Mouse (Mus musculus) spleen, postnatal 4 days (tissue): ENCODE results near the gene Spaca6.
"Not testable (repeated sequence)": the region's sequence is repeated elsewhere in the genome, so short reads cannot be mapped to it uniquely, and the experiment has no call there.

ENCODE experiments used
- DNase-seq, 2 experiments: peaks; one replicate each; pipeline ENCODE4 v3.0.0; 2022; ENCODE audit warnings: low spot score in 2 of 2

The Spaca6 gene

DNA sequence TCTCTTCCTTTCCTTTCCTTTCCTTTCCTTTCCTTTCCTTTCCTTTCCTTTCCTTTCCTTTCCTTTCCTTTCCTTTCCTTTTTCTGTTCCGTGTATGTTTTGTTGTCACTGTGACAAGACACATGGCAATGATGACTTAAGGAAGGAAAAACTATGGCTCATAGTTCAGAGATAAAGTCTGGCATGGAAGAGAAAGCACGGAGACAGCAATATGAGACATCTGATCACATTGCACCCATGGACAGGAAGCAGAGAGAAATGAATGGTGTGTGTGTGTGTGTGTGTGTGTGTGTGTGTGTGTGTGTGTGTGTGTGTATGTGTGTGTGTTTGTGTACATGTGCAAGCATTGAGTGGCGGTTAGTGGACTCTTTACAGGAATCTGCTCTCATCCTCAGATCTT, 17.6 kb downstream of the Spaca6 start:
- DNase-seq, result not testable (repeated sequence)

DNA sequence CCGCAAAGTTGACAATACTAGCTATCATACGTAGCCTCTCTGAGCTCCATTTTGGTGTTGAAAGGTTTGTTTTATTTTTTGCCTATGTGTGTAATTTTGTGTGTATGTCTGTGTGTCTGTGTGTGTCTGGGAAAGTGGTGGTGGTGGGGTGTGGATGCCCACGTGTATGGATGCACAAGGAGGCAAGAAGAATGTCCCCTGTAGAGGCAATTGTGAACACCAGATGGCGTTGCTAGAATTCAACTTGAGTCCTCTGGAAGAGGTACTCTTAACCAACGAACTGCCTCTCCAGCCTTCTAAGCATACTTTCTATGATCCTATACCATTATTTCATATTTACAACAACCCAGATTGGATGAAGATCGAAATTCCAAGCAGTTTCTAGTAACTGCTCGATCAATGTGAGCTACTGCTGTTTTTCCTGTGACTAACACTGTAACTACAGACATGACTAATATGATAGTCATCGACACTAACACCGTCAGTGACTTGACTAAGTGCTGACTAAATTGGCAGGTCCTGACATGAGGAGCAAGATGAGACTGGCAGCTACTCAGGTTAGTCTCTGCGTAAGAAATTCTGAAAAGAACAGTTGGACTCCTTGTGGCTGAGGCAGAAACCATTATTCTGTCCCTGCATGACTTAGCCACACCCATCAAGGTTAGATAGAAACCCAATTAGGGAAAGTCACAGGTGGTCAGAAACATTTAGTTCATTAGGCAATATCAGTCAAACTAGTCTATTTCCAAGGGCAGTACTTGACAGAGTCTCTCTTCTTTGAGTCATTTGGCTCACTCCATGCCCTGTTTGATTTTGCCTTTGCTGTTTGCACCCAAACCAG, 18.4 kb downstream of the Spaca6 start:
- no peak for DNase-seq

DNA sequence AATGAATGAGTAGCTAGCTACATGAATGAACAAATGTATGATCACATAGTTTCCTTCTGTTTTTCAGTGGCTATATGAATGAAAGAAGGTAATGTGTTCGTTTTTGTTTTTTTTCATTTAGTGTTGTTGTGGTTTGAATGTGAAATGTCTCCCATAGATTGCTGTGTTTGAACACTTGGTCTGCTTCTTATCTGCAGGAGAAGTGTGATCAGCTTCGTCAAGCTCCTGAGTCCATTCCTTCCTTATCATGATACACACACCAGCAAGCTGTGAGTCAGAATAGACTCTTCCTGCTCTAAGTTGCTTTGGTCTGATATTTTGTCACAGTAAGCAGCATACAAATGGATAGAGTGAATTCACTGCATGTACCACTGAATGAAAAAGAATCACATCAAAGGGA, 22.0 kb downstream of the Spaca6 start:
- no peak for DNase-seq

DNA sequence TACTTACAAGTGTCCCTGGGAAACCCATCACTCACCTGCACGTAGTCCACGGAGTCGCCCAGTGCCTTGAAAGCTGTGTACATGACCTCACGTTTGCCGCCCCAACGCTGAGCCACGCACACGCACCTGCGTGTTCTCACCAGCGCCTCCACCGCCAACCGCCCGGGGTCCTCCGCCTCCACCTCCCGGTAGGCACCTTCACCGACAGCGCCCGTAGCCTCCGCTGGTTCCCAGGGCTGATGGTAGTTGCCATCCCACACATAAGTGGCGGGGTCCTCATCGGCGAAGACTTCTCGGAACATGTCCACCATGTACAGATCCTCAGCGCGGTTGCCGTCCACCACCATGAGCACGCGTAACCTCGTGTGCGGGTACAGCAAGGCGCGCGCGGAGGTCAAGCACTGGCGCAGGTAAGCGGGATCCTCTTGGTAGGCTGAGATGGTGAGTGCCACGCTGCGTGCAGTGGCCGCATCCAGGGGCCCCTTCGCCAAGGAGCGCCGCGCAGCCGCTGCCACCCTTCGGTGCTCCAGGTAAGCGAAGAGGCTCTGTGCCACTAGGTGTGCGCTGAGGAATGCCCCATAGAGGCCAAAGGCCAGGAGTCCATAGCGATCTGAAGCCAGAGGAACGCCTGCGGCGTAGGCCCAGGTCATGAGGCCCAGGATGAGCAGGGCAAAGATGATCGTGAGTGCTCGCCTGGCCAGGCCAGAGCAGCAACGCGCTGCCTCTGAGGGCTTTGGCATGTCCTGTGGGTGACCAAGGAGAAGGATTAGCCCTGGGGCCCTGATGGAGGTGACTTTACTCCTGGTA, 23.2 kb downstream of the Spaca6 start:
- no peak for DNase-seq

DNA sequence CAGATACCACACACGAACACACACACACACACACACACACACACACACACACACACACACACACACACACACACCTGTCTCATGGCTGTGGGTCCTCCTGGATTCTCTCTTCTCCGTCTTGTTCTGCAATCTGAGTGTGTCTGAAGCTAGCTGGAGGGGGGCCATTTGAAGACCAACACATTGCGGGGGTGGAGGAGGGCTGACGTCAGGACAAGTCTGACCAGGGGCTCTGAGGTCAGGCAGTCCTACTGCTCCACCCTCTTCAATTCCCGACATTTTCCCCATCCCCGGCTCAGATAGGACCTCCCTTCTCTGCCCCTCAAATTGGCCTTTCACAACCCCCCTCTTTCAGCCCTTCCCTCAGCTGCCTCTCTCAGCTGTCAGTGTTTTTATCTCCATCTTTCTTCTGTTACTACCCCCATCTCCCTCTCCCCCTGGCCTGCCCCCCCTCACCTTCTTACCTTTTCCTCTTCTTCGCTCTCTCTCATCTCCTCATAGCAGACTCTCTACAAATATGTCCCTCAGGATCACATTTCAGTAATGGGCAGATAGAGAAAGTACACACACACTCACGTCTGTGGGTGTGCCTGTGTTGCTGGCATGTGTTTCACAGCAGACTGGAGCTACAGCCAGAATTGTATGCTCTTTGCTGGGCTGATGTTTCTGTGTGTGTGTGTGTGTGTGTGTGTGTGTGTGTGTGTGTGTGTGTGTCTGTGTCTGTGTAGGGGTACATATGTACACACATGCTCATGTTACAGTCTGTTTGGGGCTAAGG, 28.3 kb downstream of the Spaca6 start, which contains the start of gene Has1:
TSS of gene Has1 (minus strand) at position 142 of the 775 bp plus-strand sequence.
- no peak for DNase-seq

DNA sequence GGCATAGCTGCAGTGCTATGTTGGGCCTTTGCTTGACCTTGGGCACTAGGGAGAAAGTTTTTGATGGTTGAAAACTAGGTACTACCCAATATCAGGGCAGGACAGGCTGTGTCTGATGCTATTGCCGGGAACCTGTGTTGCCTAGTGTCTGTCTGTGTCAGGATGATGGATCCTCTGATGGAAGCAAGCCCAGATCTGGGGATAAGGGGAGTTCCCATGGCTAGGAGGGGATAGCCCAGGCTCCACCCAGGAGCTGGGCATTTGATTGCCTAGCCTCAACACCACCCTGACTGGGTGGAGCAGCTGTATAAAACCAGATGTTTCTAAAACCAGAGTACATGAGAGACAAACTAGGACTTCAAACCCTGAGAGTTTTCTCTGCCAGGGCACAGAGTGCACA, 29.7 kb downstream of the Spaca6 start:
- DNase-seq, result no peak

DNA sequence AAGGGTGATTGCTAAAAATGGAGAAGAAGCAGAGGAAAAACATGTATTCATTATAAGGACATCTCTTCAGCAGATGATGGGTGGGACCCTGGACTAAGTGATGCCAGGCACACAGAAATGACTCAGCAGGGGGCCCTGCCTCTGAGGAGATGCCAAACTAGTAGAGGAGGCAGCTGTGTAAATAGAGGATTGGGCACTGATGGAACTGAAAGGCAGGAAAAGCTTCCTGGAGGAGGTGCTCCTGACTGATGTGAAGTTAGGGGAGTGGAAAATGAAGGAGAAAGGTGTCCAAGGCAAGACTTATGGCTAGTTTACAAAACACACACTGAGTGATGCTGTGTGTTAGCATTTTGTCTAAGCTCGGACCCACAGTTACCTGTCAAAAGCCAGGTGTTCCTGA, 30.5 kb downstream of the Spaca6 start:
- DNase-seq, result no peak

DNA sequence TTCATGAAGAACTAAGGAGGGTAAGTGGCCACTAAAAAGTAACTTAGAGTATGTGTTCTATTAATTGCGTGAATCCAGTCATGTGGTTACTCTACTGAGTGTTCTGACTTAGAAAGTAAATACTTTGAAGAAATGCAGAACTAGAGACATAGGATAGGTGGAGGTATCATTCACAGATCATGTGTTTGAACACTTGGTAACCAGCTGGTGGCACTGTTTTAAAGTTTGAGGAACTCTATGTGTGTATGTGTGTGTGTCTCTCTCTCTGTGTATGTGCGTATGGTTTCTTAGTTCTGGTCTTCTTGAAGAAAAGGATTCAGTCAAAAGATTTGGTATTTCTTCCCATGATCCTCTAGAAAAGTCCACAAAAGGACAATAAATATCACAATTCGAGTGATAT, 33.2 kb downstream of the Spaca6 start:
- no peak for DNase-seq

DNA sequence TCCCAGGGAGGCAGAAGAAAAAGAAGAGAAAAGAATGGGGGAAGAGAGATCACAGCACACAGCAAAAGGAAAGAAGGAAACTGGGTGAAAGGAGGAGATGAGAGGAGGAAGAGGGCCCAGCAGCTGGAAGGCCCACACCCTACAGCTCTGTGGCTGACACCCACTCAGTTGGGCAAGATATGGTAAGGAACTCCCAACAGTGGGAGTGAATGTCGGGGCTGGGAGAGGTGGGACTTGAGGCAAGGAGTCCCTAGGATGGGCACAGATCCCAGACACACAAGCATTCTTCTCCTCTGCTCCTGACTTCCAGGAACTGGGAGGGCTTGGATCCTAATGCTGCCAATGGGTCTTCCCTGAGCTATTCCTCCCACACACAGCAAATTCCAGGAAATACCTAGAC, 35.4 kb downstream of the Spaca6 start:
- DNase-seq, result no peak

DNA sequence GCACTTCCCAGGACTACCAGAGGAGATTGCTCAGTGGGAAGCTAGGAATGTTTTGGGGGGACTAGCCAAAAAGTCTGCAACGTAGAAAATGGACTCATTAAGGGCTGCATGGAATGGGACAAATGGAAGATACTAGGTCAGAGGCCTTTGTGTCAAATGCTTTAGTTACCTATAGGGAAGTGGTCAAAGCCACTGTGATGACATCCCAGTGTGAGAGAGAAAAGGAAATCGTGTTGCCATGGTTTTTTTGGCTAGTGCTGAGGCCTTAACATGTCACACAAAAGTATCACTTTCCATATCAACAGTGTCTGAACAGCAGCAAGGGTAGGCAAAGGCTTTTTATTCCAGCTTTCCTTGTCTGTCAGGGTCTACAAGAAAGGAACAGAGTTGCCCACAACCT, 38.2 kb downstream of the Spaca6 start:
- DNase-seq, result peak in 1 of 2 experiments; percentile 44

DNA sequence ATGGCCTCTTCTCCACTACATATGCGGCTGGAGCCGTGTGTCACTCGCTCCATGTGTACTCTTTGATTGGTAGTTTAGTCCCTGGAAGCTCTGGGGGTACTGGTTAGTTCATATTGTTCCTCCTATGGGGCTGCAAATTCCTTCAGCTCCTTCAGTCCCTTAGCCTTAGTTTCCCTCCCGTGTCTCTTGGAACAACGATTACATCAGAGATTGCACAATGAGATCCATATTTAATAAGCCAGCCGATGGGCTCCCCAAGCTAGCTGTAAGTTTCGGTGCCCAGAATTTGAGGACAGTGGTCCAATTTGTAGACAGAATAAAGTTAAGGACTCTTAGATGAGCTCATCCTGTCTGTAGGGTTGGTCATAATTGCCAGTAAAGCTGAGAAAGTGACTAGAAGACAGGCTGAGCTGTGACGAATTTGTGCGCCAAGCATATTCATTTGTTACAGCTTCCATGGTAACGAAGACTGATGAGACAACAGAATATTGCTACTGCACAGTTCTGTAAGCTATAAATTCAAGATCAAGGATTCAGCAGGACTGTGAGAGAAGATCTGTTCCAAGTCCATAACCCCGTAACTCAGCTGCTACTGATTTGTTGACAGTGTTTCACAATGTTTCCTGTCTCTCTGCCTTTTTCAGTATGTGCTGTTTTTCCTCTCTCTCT, 40.0 kb downstream of the Spaca6 start:
- DNase-seq, result peak in 1 of 2 experiments; percentile 47

DNA sequence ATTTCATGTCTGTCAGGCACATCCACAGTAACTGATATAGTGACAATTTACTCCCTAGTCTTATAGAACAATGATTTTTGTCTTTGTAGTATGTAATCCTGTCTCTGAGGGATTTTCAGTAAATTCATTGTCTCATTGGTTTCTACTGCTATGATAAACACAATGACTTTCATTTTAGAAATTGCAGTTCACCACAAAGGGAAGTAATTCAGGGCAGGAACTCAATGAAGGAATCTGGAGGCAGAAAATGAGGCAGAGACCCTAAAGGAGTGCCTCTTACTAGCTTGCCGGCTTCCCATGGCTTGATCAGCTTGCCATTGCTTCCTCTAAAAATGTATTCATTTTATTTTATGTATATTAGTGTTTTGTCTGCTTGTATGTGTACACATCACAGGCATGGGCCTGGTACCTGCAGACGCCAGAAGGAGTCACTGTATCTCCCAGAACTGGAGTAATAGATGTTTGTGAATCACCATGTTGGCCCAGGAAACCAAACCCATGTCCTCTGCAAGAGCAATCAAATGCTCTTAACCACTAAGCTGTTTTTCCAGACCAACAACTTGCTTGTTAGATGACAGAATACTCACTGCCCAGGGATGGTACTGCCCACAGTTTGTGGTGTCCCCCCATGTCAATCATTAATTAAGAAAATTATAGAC, 44.1 kb downstream of the Spaca6 start:
- DNase-seq, result no peak

DNA sequence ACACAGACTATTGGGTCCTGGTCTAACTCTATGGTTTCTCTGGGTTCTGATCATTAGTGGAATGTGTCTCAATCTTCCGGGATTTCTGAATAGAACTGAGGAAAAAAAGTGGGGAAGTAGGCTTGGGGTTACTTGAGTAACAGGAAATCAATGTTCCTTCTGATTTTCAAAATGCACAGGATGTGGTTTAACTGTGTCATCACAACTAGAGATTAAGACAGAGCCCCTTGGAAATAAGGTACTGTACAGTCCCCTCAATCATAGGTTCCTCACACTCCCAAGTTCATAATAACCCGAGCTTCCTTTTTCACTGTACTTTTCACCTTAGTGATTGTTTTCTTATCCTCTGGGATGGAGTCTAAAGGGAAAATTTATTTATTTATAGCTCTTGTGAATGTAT, 44.7 kb downstream of the Spaca6 start:
- no peak for DNase-seq

DNA sequence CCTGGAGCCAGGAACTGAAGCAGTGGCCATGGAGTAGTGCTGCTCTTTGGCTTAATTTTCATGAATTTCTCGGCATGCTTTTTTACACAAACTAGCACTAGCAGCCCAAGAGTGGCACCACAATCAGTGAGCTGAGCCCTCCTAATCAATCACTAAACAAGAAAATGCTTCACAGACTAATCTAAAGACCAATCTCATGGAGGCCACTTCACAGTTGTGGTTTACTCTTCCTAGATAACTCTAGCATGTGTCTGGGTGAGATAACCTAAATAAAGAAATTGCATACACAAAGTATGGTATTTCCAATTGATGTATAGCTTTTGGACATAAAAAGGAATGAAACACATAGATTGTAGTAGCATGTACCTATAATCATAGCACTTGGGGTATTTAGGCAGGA, 52.4 kb downstream of the Spaca6 start:
- DNase-seq, result no peak

DNA sequence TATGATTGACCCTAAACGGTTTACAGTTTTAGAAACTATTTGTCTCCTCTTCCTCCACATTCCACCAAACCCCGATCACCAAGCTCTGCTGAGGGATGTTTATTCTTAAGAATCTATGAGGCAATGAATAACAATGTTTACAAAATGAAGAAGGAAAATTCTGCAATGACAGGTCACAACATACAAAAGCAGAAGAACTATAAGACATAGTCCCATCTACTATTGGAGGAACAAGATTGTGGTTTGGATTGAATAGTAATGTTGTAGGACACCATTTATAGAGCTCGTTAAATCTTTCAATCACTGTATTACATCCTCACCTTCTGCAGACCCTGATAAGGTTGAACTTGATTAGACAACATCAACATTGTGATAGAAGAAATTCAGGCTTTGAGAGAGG, 55.7 kb downstream of the Spaca6 start:
- DNase-seq, result no peak

DNA sequence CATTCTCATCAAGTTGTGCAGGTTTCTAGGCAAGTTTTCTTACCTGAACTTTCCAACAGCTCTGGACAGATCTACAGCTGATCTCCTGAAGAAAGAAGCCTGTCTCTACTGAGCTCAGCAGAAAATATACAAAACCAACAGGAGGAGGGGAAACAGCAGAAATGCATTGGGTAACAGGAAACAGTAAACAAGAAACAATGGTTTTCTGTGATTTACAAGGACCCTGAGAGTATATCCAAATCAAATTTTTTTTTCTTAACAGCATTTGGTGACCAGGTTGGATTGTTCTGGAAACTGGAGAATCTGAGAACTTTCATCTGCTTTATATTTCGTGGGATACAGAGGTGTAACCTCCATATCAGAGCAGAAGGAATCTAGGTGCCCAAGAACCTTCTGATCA, 56.9 kb downstream of the Spaca6 start, which contains the start of gene Fpr1:
TSS of gene Fpr1 (minus strand) at position 101 of the 400 bp plus-strand sequence.
- no peak for DNase-seq

DNA sequence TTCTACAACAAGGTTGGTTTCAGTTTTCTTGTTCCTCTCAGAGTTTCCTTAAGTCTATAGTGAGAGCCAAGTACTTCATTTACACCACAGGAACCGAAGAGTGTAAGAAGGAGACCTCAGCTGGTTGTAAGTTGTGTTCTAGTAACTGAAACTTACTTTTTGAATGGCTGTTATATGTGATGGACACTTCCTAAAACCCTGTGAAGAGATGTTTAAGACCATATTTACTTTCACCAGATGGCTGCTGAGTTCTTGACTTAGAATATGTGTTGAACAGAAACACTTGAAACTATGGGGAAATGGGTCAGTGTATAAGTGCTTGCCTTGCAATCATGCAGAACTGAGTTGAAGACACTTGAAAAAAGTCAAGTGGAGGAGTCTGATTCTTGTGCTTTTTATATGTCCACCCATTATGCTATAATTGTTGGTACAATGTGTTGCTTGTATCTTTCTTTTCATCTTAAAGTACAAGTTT, 60.9 kb downstream of the Spaca6 start, which contains the start of the genes Fpr2 and Fpr3:
TSS of gene Fpr2 (plus strand) at position 51 of the 475 bp plus-strand sequence.
TSS of gene Fpr3 (plus strand) at position 79 of the 475 bp plus-strand sequence.
- DNase-seq, result no peak

DNA sequence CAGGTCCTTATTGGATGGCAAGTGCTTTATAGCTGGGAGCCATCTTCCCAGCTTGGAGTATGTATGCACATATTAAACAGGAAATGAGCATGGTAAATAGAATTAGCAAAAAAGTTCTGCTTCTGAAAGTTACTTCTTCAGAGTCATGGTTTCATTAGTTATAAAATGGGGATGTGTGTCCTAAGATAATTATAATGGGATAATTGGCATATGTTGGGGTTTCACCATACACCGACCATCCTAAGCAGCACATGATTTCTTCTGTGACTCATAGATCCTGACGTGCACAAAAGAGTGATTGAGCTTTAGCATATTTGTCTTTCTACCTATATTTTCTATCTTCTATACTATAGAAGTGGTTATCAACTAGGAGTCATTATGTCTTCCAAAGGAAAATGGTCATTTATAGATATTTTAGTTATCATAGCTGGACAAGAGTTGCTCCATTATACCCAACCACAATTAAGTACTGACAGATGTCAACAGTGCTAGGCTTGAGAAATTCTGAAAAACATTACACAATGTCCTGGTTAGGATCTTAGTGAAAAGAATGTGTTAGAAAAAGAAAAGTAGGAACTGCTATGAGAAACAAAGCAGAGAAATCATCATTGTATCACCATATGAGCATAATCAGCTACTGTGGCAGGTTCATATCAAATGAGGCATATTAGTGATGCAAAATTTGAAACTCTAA, 62.9 kb downstream of the Spaca6 start:
- no peak for DNase-seq
